ENCODE assay signal across 12 mouse cellular contexts in genomic region chr8:115554185-115554584, GRCm38 (mm10).
"Had no signal": no experiment of that assay in that cellular context is flagged by ENCODE, and none has a peak within 500 bp of the region (broad histone marks: within the 10 kb centered on the region; RNA-seq: fewer than 3 reads in every experiment).

No protein-coding gene starts in this region.

- DNase-seq: kidney, adult 2 months; kidney, postnatal 25 days; layer of hippocampus, adult 9-11 months; left cerebral cortex, postnatal 4 days; liver, embryonic 13.5 days; lung, adult 2 months; lung, postnatal 14 days; lung, postnatal 4 days; midbrain, embryonic 14.5 days; retina, postnatal 1 day; thymus, adult 18-20 months; thymus, postnatal 36 days had no signal
